Mouse (Mus musculus) G1E (cell line): Measurements from ENCODE around the gene Rnf151. TPM values are rescaled to one million over a fixed set of nuclear protein-coding genes. Genes with fewer than 3 reads are reported as not detected.

Experiments
- ATAC-seq: 2 replicates; pipeline ENCODE4 v1.8.0; 2016; ENCODE audit warnings: mild to moderate bottlenecking; ENCODE audit not compliant: insufficient number of reproducible peaks, poor library complexity, low FRiP score, severe bottlenecking; ENCODE audit errors: extremely low read depth
- DNase-seq: peaks from one replicate; pipeline ENCODE4 v3.0.0; 2012; ENCODE audit warnings: low spot score
- H3K27me3 ChIP-seq: 2 replicates; pipeline ENCODE4 v1.6.1; 2012; ENCODE audit warnings: mild to moderate bottlenecking, low read length, inconsistent platforms; ENCODE audit not compliant: insufficient read depth
- H3K36me3 ChIP-seq: replicated peaks from 2 replicates; pipeline ENCODE3; 2012; ENCODE audit warnings: mild to moderate bottlenecking, inconsistent platforms
- H3K4me1 ChIP-seq: 2 replicates; pipeline ENCODE4 v1.6.1; 2012; ENCODE audit warnings: low read depth, low read length, inconsistent platforms, mixed read lengths; ENCODE audit not compliant: insufficient read depth
- H3K4me3 ChIP-seq: 2 replicates; pipeline ENCODE4 v1.5.1; 2012; ENCODE audit warnings: low read depth, mild to moderate bottlenecking, inconsistent platforms, low read length, moderate library complexity, mixed read lengths
- H3K9me3 ChIP-seq: replicated peaks from 2 replicates; pipeline ENCODE4 v1.6.1; 2012; ENCODE audit warnings: inconsistent platforms
- CTCF ChIP-seq: IDR thresholded peaks from 2 replicates; pipeline ENCODE4 v1.5.1; 2012; ENCODE audit warnings: low read depth, low read length, inconsistent platforms, mixed read lengths
- GATA1 ChIP-seq: IDR thresholded peaks from 2 replicates; pipeline ENCODE4 v1.6.1; 2012; ENCODE audit warnings: borderline replicate concordance, low read length, inconsistent platforms, mixed read lengths
- GATA2 ChIP-seq: IDR thresholded peaks from 2 replicates; pipeline ENCODE4 v1.6.1; 2012; ENCODE audit warnings: low read depth, low read length, inconsistent platforms, borderline replicate concordance
- POLR2AphosphoS5 ChIP-seq: IDR thresholded peaks from 2 replicates; pipeline ENCODE4 v1.6.1; 2012; ENCODE audit warnings: low read depth, low read length, inconsistent platforms; ENCODE audit not compliant: insufficient replicate concordance
- TAL1 ChIP-seq: conservative IDR thresholded peaks from 2 replicates; pipeline ENCODE4 v1.6.1; 2012; ENCODE audit warnings: low read depth, low read length, inconsistent platforms, mixed read lengths
- polyA plus RNA-seq: library from polyadenylated mRNA; stranded (reverse); fragments of >175 nt; gene quantifications from 2 replicates; pipeline ENCODE4 v1.2.3, GENCODE M21; 2012
- total RNA-seq, 2 experiments: library from RNA; stranded (forward) in 1 of 2; stranded (reverse) in 1 of 2; fragments of 200-1000 nt in 1 of 2; fragments of >200 nt in 1 of 2; fragmentation: Nextera tagmentation in 1 of 2; gene quantifications; 2 replicates each; pipeline ENCODE4 v1.2.3; 2014 to 2017

Gene Rnf151
- total and polyA plus RNA-seq, 3 experiments = 0.13 TPM; not detected in 2

GRCm38 (mm10) chr17:24752415-24753394 lies 34.8 kb upstream of the Rnf151 start, which contains the start of gene Hs3st6:
Gene Hs3st6, plus strand, starts transcription at chr17:24752988.
- no peaks in the 10 kb centered on the region for H3K9me3 ChIP-seq
- no peaks in the 10 kb centered on the region for H3K36me3 ChIP-seq
- H3K27me3 ChIP-seq = peaks cover 71% of the 10 kb centered on the region
- TF ChIP-seq TAL1 = no peak
- no peak for TF ChIP-seq CTCF
- no peak for TF ChIP-seq GATA2
- no peak for TF ChIP-seq POLR2AphosphoS5
- no peak for TF ChIP-seq GATA1
- ATAC-seq = no peak
- DNase-seq = no peak
- H3K4me3 ChIP-seq = peak within 1 kb of the TSS; percentile 54; the same call in 1 of the 2 replicates
- H3K4me1 ChIP-seq = peaks cover 9% of the 10 kb centered on the region

- DNase-seq = no peak
- no peak for ATAC-seq
- Histone ChIP-seq H3K36me3 (no peaks in the 10 kb centered on the region), H3K4me1 (peaks cover 9% of the 10 kb centered on the region), H3K9me3 (no peaks in the 10 kb centered on the region), H3K4me3 (no peak overlapping the region), H3K27me3 (peaks cover 72% of the 10 kb centered on the region)
- no peak for TF ChIP-seq POLR2AphosphoS5
- TF ChIP-seq GATA2 = no peak
- no peak for TF ChIP-seq TAL1
- no peak for TF ChIP-seq GATA1
These were observed 33.7 kb upstream of the Rnf151 start for GRCm38 (mm10) chr17:24751528-24751927.

GRCm38 (mm10) chr17:24746986-24747385 lies 29.1 kb upstream of the Rnf151 start:
- H3K9me3 ChIP-seq = no peaks in the 10 kb centered on the region
- no peak for DNase-seq
- no peak overlapping the region for H3K4me3 ChIP-seq
- H3K4me1 ChIP-seq = peaks cover 3% of the 10 kb centered on the region
- ATAC-seq = no peak
- H3K27me3 ChIP-seq = peaks cover 45% of the 10 kb centered on the region
- H3K36me3 ChIP-seq = peaks cover 12% of the 10 kb centered on the region
- no peak for TF ChIP-seq POLR2AphosphoS5
- no peak for TF ChIP-seq GATA1
- TF ChIP-seq TAL1 = no peak
- no peak for TF ChIP-seq GATA2
- no peak for TF ChIP-seq CTCF

- ATAC-seq (no peak), DNase-seq (peak; percentile 72)
- Histone ChIP-seq H3K9me3 (no peaks in the 10 kb centered on the region), H3K4me3 (no peak overlapping the region), H3K27me3 (peaks cover 34% of the 10 kb centered on the region), H3K4me1 (peaks cover 3% of the 10 kb centered on the region), H3K36me3 (peaks cover 24% of the 10 kb centered on the region)
- TF ChIP-seq CTCF = peak; percentile 80
- TF ChIP-seq GATA1 = no peak
- no peak for TF ChIP-seq GATA2
These were observed 27.9 kb upstream of the Rnf151 start for GRCm38 (mm10) chr17:24745526-24746497.

GRCm38 (mm10) chr17:24744381-24744780 lies 26.5 kb upstream of the Rnf151 start:
- Histone ChIP-seq H3K27me3 (peaks cover 25% of the 10 kb centered on the region), H3K9me3 (no peaks in the 10 kb centered on the region), H3K4me3 (no peak overlapping the region), H3K36me3 (peaks cover 37% of the 10 kb centered on the region), H3K4me1 (peaks cover 4% of the 10 kb centered on the region)
- DNase-seq (no peak), ATAC-seq (no peak)
- TF ChIP-seq CTCF (no peak), GATA1 (no peak), TAL1 (no peak), GATA2 (no peak), POLR2AphosphoS5 (no peak)

- peaks cover 41% of the 10 kb centered on the region for H3K36me3 ChIP-seq
- peaks cover 25% of the 10 kb centered on the region for H3K27me3 ChIP-seq
- no peak overlapping the region for H3K4me3 ChIP-seq
- no peak for ATAC-seq
- peaks cover 7% of the 10 kb centered on the region for H3K4me1 ChIP-seq
- no peaks in the 10 kb centered on the region for H3K9me3 ChIP-seq
- TF ChIP-seq GATA2 (no peak), POLR2AphosphoS5 (no peak), TAL1 (no peak), CTCF (no peak), GATA1 (no peak)
- no peak for DNase-seq
These were observed 26.0 kb upstream of the Rnf151 start for GRCm38 (mm10) chr17:24743896-24744295.
